Mouse (Mus musculus): ENCODE data around the gene Lrcol1.

Gene Lrcol1

DNA sequence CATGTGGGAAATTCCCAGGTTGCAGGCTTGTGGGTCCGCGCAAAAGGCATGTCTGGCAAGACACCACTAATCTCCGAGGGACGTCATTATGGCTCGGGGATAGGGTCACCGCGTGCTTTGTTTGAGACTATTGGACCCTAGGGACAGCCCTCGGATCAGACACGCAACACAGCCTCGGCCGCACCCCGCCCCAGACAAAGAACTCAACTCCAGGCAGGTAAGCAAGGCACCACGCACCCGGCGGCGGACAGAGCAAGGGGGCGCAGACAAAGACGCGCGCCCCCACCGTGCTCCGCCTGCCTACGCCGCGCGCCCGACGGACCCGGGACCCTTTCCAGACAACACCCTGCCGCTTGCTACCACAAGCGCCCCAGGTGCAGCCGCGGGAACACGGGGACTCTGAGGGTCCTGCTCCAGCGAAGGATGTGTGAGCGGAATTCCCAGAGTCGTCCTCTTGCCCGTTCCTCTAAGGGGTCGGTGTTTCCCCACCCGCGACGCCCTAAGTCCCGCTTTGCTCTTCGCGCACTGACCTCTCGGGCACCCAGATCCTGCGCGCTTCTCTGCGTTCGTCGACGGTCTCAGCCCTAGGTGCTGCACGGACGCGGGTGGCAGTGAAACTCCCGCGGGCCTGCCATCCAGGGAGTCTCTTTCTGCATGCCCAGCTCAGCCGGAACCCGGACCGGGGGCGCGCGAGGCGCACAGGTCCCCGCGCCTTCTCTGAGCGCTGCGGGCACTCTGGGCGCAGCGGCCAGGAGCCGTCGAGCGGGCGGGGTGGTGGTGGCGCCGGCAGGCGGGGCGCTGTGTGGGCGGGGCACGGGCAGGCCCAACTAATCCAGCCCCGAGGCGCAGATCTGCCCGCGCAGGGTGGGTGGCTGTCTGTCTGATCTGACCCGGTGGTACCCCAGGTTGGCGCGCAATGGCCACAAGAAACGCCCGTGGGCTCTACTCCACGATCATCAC is 42.1 kb downstream of the Lrcol1 start:
- peak; percentile 38 to 68 for DNase-seq (ENCODE audit: low spot score in 2 of 2)

- no peak for DNase-seq (ENCODE audit: low spot score in 2 of 2)
Observed at GRCm38 (mm10) chr5:110387332-110387731, 42.8 kb downstream of the Lrcol1 start.

DNA sequence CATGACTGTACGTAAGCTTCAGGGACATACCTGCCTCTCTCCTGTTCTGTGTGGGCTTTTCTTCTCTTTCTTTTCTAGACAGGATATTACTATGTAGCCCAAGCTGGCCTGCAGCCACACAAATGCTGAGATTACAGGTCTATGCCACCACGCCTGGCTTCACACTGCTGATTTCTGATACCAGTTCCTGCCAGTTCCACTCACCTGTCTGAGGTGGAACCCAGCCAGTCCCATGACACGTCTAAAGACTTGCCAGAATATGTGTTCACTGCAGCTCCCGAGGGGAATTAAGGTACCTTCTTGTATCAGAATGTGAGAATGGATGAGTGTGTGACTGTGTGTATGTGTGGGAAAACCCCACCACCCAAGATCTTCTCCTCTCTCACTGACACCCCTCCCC is 46.1 kb downstream of the Lrcol1 start:
- no peak for DNase-seq (ENCODE audit: low spot score in 2 of 2)

GRCm38 (mm10) chr5:110392727-110393126 is 48.2 kb downstream of the Lrcol1 start:
- DNase-seq (ENCODE audit: low spot score in 2 of 2) = peak in 1 of 2 experiments; percentile 45

GRCm38 (mm10) chr5:110395006-110395661 is 50.6 kb downstream of the Lrcol1 start:
- no peak for DNase-seq (ENCODE audit: low spot score in 2 of 2)

DNA sequence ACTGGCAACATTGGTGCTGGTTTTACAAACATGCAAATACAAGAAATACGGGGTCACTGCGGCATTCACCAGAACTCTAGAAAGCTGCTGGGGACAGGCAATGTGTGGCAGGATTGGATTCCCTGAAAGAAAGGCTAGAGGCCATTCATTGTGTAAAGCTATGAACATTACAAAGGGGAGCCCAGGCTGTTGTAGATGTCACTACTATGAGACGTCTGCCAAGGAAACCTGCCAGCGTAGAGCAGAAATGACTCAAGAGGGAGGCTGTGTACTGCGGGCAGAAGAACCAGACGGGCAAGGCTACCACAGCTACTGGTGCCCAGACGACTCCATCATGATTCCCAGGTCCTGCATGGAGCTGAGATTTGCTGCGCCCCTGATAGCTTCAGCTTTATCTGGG is 56.6 kb downstream of the Lrcol1 start:
- no peak for DNase-seq (ENCODE audit: low spot score in 2 of 2)

- DNase-seq (ENCODE audit: low spot score in 2 of 2) = no peak
Observed at GRCm38 (mm10) chr5:110402557-110402956, 58.0 kb downstream of the Lrcol1 start.

DNA sequence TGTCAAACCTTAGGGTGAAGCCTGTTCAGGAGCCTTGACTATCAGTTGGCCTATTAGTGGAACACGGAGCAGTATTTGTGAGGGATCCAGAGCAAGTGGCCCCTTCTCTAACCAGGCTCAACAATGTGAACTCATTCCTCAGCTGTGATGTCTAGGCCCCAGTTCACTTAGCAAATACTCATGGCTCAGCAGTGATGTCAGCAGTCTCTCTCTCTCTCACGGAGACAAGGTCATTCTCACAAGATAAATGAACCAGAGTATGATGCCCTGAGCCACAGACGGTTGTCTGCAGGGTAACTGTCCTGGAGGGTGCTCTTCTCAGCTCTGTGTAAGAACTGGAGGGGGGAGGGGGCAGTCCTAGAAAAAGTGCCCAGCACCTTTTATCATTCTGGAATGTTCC is 59.4 kb downstream of the Lrcol1 start:
- DNase-seq (ENCODE audit: low spot score in 2 of 2) = no peak

All from cerebellum, postnatal 4 days (tissue).